Mouse (Mus musculus) c-Kit-positive CD71-negative TER-119-negative erythroid progenitor cells, embryonic 14.5 days (primary cell): ENCODE measurements around the gene Morn1.
"Not testable (repeated sequence)": the region's sequence is repeated elsewhere in the genome, so short reads cannot be mapped to it uniquely, and the experiment has no call there.

Experiments
- DNase-seq: peaks from one replicate; pipeline ENCODE4 v3.0.0-alpha.2; 2013; ENCODE audit warnings: low read depth

Morn1 gene

GRCm38 (mm10) chr4:155078808-155079207, 7.6 kb upstream of the Morn1 start:
- not testable (repeated sequence) for DNase-seq

GRCm38 (mm10) chr4:155079666-155080065, 6.7 kb upstream of the Morn1 start:
- DNase-seq: no peak

GRCm38 (mm10) chr4:155083553-155083952, 2.8 kb upstream of the Morn1 start:
- no peak for DNase-seq

- DNase-seq: no peak
Measured at GRCm38 (mm10) chr4:155084351-155084750, 2.0 kb upstream of the Morn1 start.

- no peak for DNase-seq
Measured at GRCm38 (mm10) chr4:155085206-155086107, 920 bp upstream of the Morn1 start.

GRCm38 (mm10) chr4:155089241-155089640, 2.9 kb downstream of the Morn1 start:
- DNase-seq: no peak

GRCm38 (mm10) chr4:155090147-155090546, 3.8 kb downstream of the Morn1 start:
- DNase-seq: no peak

GRCm38 (mm10) chr4:155090688-155091449, 4.5 kb downstream of the Morn1 start:
- no peak for DNase-seq

GRCm38 (mm10) chr4:155092718-155093430, 6.5 kb downstream of the Morn1 start:
- no peak for DNase-seq

GRCm38 (mm10) chr4:155093431-155094149, 7.2 kb downstream of the Morn1 start:
- DNase-seq: no peak

GRCm38 (mm10) chr4:155094565-155094964, 8.2 kb downstream of the Morn1 start:
- peak; percentile 45 for DNase-seq

- DNase-seq: peak; percentile 78
Measured at GRCm38 (mm10) chr4:155095238-155095900, 9.0 kb downstream of the Morn1 start.

- no peak for DNase-seq
Measured at GRCm38 (mm10) chr4:155095967-155096366, 9.6 kb downstream of the Morn1 start.

GRCm38 (mm10) chr4:155097452-155097851, 11.1 kb downstream of the Morn1 start:
- DNase-seq: no peak

- no peak for DNase-seq
Measured at GRCm38 (mm10) chr4:155098572-155098971, 12.2 kb downstream of the Morn1 start.

- no peak for DNase-seq
Measured at GRCm38 (mm10) chr4:155107886-155108285, 21.5 kb downstream of the Morn1 start.

GRCm38 (mm10) chr4:155109471-155109870, 23.1 kb downstream of the Morn1 start:
- DNase-seq: no peak

GRCm38 (mm10) chr4:155113766-155114410, 27.5 kb downstream of the Morn1 start:
- no peak for DNase-seq

- no peak for DNase-seq
Measured at GRCm38 (mm10) chr4:155116607-155117006, 30.2 kb downstream of the Morn1 start.

GRCm38 (mm10) chr4:155117396-155117978, 31.1 kb downstream of the Morn1 start:
- DNase-seq: peak; percentile 40
